Mouse (Mus musculus) testis, adult 2 months (tissue): ENCODE measurements around the gene Fchsd2. TPM values are rescaled to one million over a fixed set of nuclear protein-coding genes. Genes with fewer than 3 reads are reported as not detected.

Experiments
- H3K27ac ChIP-seq: fragments of 200-500 bp; 2 replicates; pipeline ENCODE4 v1.5.1; 2012; ENCODE audit warnings: low read depth, low read length; ENCODE audit not compliant: control insufficient read depth, insufficient read depth
- H3K27me3 ChIP-seq: fragments of 200-500 bp; 2 replicates; pipeline ENCODE4 v1.6.1; 2012; ENCODE audit warnings: mild to moderate bottlenecking, low read length, moderate library complexity; ENCODE audit not compliant: control insufficient read depth, insufficient read depth
- H3K36me3 ChIP-seq: fragments of 200-500 bp; 2 replicates; pipeline ENCODE4 v1.6.1; 2012; ENCODE audit warnings: mild to moderate bottlenecking, low read length; ENCODE audit not compliant: control insufficient read depth, insufficient read depth
- H3K4me1 ChIP-seq: fragments of 200-500 bp; 2 replicates; pipeline ENCODE4 v1.6.1; 2012; ENCODE audit warnings: low read length; ENCODE audit not compliant: control insufficient read depth, insufficient read depth
- H3K4me3 ChIP-seq: fragments of 200-500 bp; 2 replicates; pipeline ENCODE4 v1.5.1; 2012; ENCODE audit warnings: low read depth, mild to moderate bottlenecking, low read length, moderate library complexity, mixed read lengths; ENCODE audit not compliant: control insufficient read depth
- CTCF ChIP-seq: fragments of 200-500 bp; IDR thresholded peaks from 2 replicates; pipeline ENCODE4 v1.5.1; 2012; ENCODE audit warnings: low read depth, mild to moderate bottlenecking, inconsistent platforms, low read length, moderate library complexity; ENCODE audit not compliant: control insufficient read depth, insufficient read depth, insufficient replicate concordance
- POLR2A ChIP-seq: fragments of 200-500 bp; IDR thresholded peaks from 2 replicates; pipeline ENCODE4 v1.6.1; 2012; ENCODE audit warnings: low read depth, mild to moderate bottlenecking, inconsistent platforms, low read length, moderate library complexity; ENCODE audit not compliant: control insufficient read depth
- polyA plus RNA-seq: library from polyadenylated mRNA; depleted of rRNA; stranded (reverse); fragments of >200 nt; gene quantifications from 2 replicates; pipeline ENCODE4 v1.2.3, GENCODE M21; 2012

The Fchsd2 gene
- polyA plus RNA-seq, 1 experiment = 5.8 TPM

- Histone ChIP-seq H3K4me1 (no peaks in the 10 kb centered on the region), H3K27me3 (no peaks in the 10 kb centered on the region), H3K36me3 (no peaks in the 10 kb centered on the region), H3K27ac (no peak overlapping the region), H3K4me3 (no peak overlapping the region)
- TF ChIP-seq CTCF (no peak), POLR2A (no peak)
Measured at GRCm38 (mm10) chr7:101083562-101084166, 9.0 kb upstream of the Fchsd2 start.

- H3K4me3 ChIP-seq = no peak overlapping the region
- no peaks in the 10 kb centered on the region for H3K4me1 ChIP-seq
- no peak for TF ChIP-seq CTCF
- TF ChIP-seq POLR2A = no peak
- H3K27ac ChIP-seq = no peak overlapping the region; the same call in 1 of the 2 replicates
- no peaks in the 10 kb centered on the region for H3K36me3 ChIP-seq
- no peaks in the 10 kb centered on the region for H3K27me3 ChIP-seq
Measured at GRCm38 (mm10) chr7:101084816-101085456, 7.7 kb upstream of the Fchsd2 start.

GRCm38 (mm10) chr7:101085779-101086178 lies 6.9 kb upstream of the Fchsd2 start:
- TF ChIP-seq CTCF = no peak
- no peak for TF ChIP-seq POLR2A
- peak overlapping the region; percentile 42; the same call in 1 of the 2 replicates for H3K27ac ChIP-seq
- no peaks in the 10 kb centered on the region for H3K36me3 ChIP-seq
- H3K4me1 ChIP-seq = no peaks in the 10 kb centered on the region
- H3K27me3 ChIP-seq = no peaks in the 10 kb centered on the region
- H3K4me3 ChIP-seq = no peak overlapping the region

GRCm38 (mm10) chr7:101088687-101089086 lies 4.0 kb upstream of the Fchsd2 start:
- Histone ChIP-seq H3K4me1 (no peaks in the 10 kb centered on the region), H3K27ac (no peak overlapping the region), H3K36me3 (no peaks in the 10 kb centered on the region), H3K27me3 (no peaks in the 10 kb centered on the region), H3K4me3 (no peak overlapping the region)
- no peak for TF ChIP-seq CTCF

GRCm38 (mm10) chr7:101089242-101089641 lies 3.4 kb upstream of the Fchsd2 start:
- no peaks in the 10 kb centered on the region for H3K27me3 ChIP-seq
- no peaks in the 10 kb centered on the region for H3K36me3 ChIP-seq
- no peak overlapping the region for H3K4me3 ChIP-seq
- H3K4me1 ChIP-seq = no peaks in the 10 kb centered on the region
- no peak for TF ChIP-seq POLR2A
- no peak for TF ChIP-seq CTCF
- H3K27ac ChIP-seq = no peak overlapping the region

GRCm38 (mm10) chr7:101093231-101093630 lies 568 bp downstream of the Fchsd2 start:
- Histone ChIP-seq H3K27ac (peak overlapping the region; percentile 36; the same call in 1 of the 2 replicates), H3K4me1 (no peaks in the 10 kb centered on the region), H3K27me3 (no peaks in the 10 kb centered on the region), H3K4me3 (no peak overlapping the region), H3K36me3 (no peaks in the 10 kb centered on the region)
- no peak for TF ChIP-seq POLR2A
- TF ChIP-seq CTCF = no peak

- Histone ChIP-seq H3K4me3 (no peak overlapping the region), H3K4me1 (no peaks in the 10 kb centered on the region), H3K27me3 (no peaks in the 10 kb centered on the region)
Measured at GRCm38 (mm10) chr7:101094746-101095145, 2.1 kb downstream of the Fchsd2 start.

More at GRCm38 (mm10) chr7:101094746-101095145, 2.1 kb downstream of the Fchsd2 start:
- Histone ChIP-seq H3K27ac (no peak overlapping the region), H3K36me3 (no peaks in the 10 kb centered on the region)
- TF ChIP-seq POLR2A (no peak), CTCF (no peak)
